Mouse (Mus musculus) ES-Bruce4 (cell line): Measurements from ENCODE around the gene Mrpl30.

Experiments
- CTCF ChIP-seq: IDR thresholded peaks from one replicate; pipeline ENCODE4 v1.8.1; 2011; ENCODE audit warnings: low read depth, low read length
- POLR2A ChIP-seq: IDR thresholded peaks from one replicate; pipeline ENCODE4 v1.8.1; 2011; ENCODE audit warnings: low read length; ENCODE audit not compliant: insufficient read depth

DNA sequence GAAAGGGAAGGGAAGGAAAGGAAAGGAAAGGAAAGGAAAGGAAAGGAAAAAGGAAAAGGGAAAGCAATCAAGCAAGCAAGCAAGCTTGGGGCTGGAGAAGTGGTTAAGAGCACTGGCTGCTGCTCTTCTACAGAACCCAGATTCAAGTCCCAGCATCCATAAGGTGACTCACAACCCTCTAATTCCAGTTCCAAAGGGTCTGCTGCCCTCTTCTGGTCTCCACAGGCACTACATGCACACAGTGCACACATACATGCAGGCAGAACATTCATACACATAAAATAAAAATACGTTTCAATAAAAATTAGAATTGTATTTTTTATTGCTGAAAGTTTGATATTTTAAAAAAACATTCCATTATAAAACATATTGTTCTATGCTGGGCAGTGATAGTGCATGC is 23.2 kb upstream of the Mrpl30 start:
- TF ChIP-seq POLR2A (no peak), CTCF (peak; percentile 66)
